Mouse (Mus musculus) stomach, embryonic 16.5 days (tissue): ENCODE measurements at regions not wholly inside any gene's neighbourhood (a gene's known extent, or its start where the extent isn't known, plus 50 kb on each side); places are given as distances from the start of the nearest gene placed in this dataset.

Source experiments
- ATAC-seq: fragments of 200-750 bp; cut with Nextera tagmentation; 2 replicates; pipeline ENCODE4 v1.8.0; 2017; ENCODE audit warnings: moderate number of reproducible peaks, moderate TSS enrichment; ENCODE audit not compliant: insufficient read depth, low FRiP score
- H3K27ac ChIP-seq: fragments of 300-500 bp; sonication (generic); 2 replicates; pipeline ENCODE4 v1.5.1; 2014; ENCODE audit warnings: low read length
- H3K27me3 ChIP-seq: fragments of 300-500 bp; sonication (generic); 2 replicates; pipeline ENCODE4 v1.6.1; 2014; ENCODE audit warnings: low read length, control low read depth, mixed read lengths; ENCODE audit not compliant: control insufficient read depth, insufficient read depth
- H3K36me3 ChIP-seq: fragments of 300-500 bp; sonication (generic); 2 replicates; pipeline ENCODE4 v1.6.1; 2014; ENCODE audit warnings: low read length; ENCODE audit not compliant: control insufficient read depth, insufficient read depth
- H3K4me1 ChIP-seq: fragments of 300-500 bp; sonication (generic); 2 replicates; pipeline ENCODE4 v1.6.1; 2014; ENCODE audit warnings: low read length, control low read depth, mixed read lengths; ENCODE audit not compliant: control insufficient read depth, insufficient read depth
- H3K4me2 ChIP-seq: fragments of 300-500 bp; sonication (generic); 2 replicates; pipeline ENCODE4 v1.6.1; 2014; ENCODE audit warnings: low read depth, low read length, mixed read lengths
- H3K4me3 ChIP-seq: fragments of 300-500 bp; sonication (generic); replicated peaks from 2 replicates; pipeline ENCODE4 v1.5.1; 2014; ENCODE audit warnings: mild to moderate bottlenecking, low read length
- H3K9ac ChIP-seq: fragments of 300-500 bp; sonication (generic); 2 replicates; pipeline ENCODE4 v1.6.1; 2014; ENCODE audit warnings: low read length
- H3K9me3 ChIP-seq: fragments of 300-500 bp; sonication (generic); replicated peaks from 2 replicates; pipeline ENCODE4 v1.6.1; 2016; ENCODE audit warnings: low read length, control low read depth; ENCODE audit not compliant: control insufficient read depth
- WGBS: fragments of 180-500 bp; shearing (Covaris S2); extraction: QIAGEN DNeasy Blood & Tissue Kit; methylation state at CpG from one replicate; pipeline ENCODE4 v1.1.7; 2014; 5-methylcytosine and 5-hydroxymethylcytosine counted together

- H3K4me1 ChIP-seq, result no peaks in the 10 kb centered on the region
- H3K27ac ChIP-seq, result no peak overlapping the region
- no peaks in the 10 kb centered on the region for H3K36me3 ChIP-seq
- no peak overlapping the region for H3K4me3 ChIP-seq
- H3K27me3 ChIP-seq, result no peaks in the 10 kb centered on the region
- H3K9ac ChIP-seq, result no peak overlapping the region
- no peak overlapping the region for H3K4me2 ChIP-seq
- 52% methylated on average over 10 of the region's 10 CpGs for WGBS
- no peaks in the 10 kb centered on the region for H3K9me3 ChIP-seq
- ATAC-seq, result no peak
Measured at GRCm38 (mm10) chr14:104326089-104326488, 141.7 kb downstream of the Pou4f1 start.

GRCm38 (mm10) chr14:104300141-104300540, 167.7 kb downstream of the Pou4f1 start:
- WGBS, result 76% methylated on average over 5 of the region's 5 CpGs
- no peak for ATAC-seq

DNA sequence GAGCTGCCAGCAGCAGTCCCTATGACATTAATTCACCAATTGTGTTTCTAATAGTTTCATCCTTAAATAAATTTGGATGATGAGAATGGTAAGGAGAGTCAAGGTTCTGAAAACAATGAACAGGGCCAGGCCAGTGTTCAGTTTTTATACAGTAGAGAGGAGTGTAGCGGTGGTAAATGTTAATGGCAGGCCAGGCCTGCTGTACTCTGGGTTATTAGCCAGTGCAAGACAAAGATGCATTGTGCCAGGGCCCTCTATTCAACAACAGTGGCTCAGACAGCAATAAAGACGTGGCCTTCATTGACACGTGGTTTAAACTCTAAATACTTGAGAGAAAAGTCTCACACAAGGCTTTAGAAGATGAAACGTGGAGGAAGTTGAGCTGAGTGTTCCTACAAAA, 169.5 kb downstream of the Pou4f1 start:
- Histone ChIP-seq H3K36me3 (no peaks in the 10 kb centered on the region), H3K27ac (no peak overlapping the region), H3K4me2 (no peak overlapping the region), H3K4me1 (no peaks in the 10 kb centered on the region), H3K4me3 (no peak overlapping the region), H3K9ac (no peak overlapping the region), H3K9me3 (no peaks in the 10 kb centered on the region), H3K27me3 (no peaks in the 10 kb centered on the region)
- WGBS, result 54% methylated on average over 4 of the region's 4 CpGs
- ATAC-seq, result no peak

More at GRCm38 (mm10) chr14:104300141-104300540, 167.7 kb downstream of the Pou4f1 start:
- no peak overlapping the region for H3K9ac ChIP-seq
- H3K36me3 ChIP-seq, result no peaks in the 10 kb centered on the region
- no peak overlapping the region for H3K27ac ChIP-seq
- no peak overlapping the region for H3K4me2 ChIP-seq
- no peaks in the 10 kb centered on the region for H3K9me3 ChIP-seq
- H3K4me1 ChIP-seq, result no peaks in the 10 kb centered on the region
- no peak overlapping the region for H3K4me3 ChIP-seq
- H3K27me3 ChIP-seq, result no peaks in the 10 kb centered on the region

- 40% methylated on average over 15 of the region's 15 CpGs for WGBS
- no peak for ATAC-seq
- H3K4me3 ChIP-seq, result no peak overlapping the region
Measured at GRCm38 (mm10) chr14:104297316-104298311, 170.2 kb downstream of the Pou4f1 start.

DNA sequence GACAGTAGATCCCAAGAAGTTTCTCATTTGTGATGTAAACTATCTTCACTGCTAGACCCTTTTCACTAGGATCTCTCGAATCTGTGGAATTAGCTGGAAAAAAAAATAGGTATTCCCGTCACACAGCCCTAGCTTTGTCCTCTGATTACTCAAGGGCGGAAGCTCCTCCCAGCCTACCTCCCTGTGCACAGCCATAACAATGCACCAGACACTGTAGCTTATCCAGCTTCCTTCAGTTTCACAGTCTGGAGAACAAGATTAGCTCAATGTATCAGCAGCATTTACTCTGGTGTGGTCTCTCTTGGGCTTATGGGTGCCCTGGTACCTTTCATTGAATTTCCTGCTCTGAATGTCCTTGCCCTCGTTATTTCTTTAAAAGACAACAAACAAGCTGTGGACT, 174.0 kb downstream of the Pou4f1 start:
- no peaks in the 10 kb centered on the region for H3K4me1 ChIP-seq
- H3K4me2 ChIP-seq, result no peak overlapping the region
- no peak overlapping the region for H3K27ac ChIP-seq
- H3K9ac ChIP-seq, result no peak overlapping the region
- H3K27me3 ChIP-seq, result no peaks in the 10 kb centered on the region
- ATAC-seq, result no peak
- H3K9me3 ChIP-seq, result no peaks in the 10 kb centered on the region
- H3K4me3 ChIP-seq, result no peak overlapping the region
- no peaks in the 10 kb centered on the region for H3K36me3 ChIP-seq
- WGBS, result 49% methylated on average over 4 of the region's 4 CpGs

More at GRCm38 (mm10) chr14:104297316-104298311, 170.2 kb downstream of the Pou4f1 start:
- Histone ChIP-seq H3K36me3 (no peaks in the 10 kb centered on the region), H3K4me2 (no peak overlapping the region), H3K9ac (no peak overlapping the region), H3K27ac (no peak overlapping the region), H3K27me3 (no peaks in the 10 kb centered on the region), H3K9me3 (no peaks in the 10 kb centered on the region), H3K4me1 (no peaks in the 10 kb centered on the region)

GRCm38 (mm10) chr14:104293147-104293546, 174.7 kb downstream of the Pou4f1 start:
- Histone ChIP-seq H3K36me3 (no peaks in the 10 kb centered on the region), H3K9ac (no peak overlapping the region), H3K4me2 (no peak overlapping the region), H3K27ac (no peak overlapping the region), H3K4me3 (no peak overlapping the region), H3K27me3 (no peaks in the 10 kb centered on the region), H3K4me1 (no peaks in the 10 kb centered on the region), H3K9me3 (no peaks in the 10 kb centered on the region)
- WGBS, result 86% methylated on average over 2 of the region's 2 CpGs
- no peak for ATAC-seq

DNA sequence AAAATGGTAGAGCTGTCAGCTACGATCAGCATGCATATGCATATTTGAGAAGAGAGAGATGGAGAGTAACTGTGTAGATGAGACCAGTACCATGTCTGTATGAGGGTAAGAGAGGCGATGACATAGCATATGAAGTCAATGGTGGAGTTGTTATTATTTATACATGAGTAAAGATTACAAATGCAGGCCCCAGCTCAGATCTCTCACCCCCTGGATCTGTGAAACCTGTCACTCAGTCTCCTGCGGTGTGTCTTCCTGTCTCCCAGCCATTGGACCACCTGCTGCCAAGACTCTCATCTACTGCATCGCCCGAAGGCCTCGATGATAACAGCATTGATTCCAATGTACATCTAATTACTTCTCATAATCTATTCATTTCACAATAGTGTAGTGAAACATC, 187.4 kb downstream of the Pou4f1 start:
- Histone ChIP-seq H3K4me3 (no peak overlapping the region), H3K4me1 (no peaks in the 10 kb centered on the region), H3K27me3 (no peaks in the 10 kb centered on the region), H3K9ac (no peak overlapping the region), H3K36me3 (no peaks in the 10 kb centered on the region), H3K9me3 (no peaks in the 10 kb centered on the region), H3K4me2 (no peak overlapping the region), H3K27ac (no peak overlapping the region)
- no peak for ATAC-seq
- WGBS, result 90% methylated on average over 6 of the region's 6 CpGs

GRCm38 (mm10) chr14:104279890-104280289, 187.9 kb downstream of the Pou4f1 start:
- no peak overlapping the region for H3K4me3 ChIP-seq
- no peak overlapping the region for H3K4me2 ChIP-seq
- no peaks in the 10 kb centered on the region for H3K9me3 ChIP-seq
- 66% methylated on average over 5 of the region's 5 CpGs for WGBS
- no peak overlapping the region for H3K9ac ChIP-seq
- ATAC-seq, result no peak
- no peaks in the 10 kb centered on the region for H3K36me3 ChIP-seq
- H3K4me1 ChIP-seq, result no peaks in the 10 kb centered on the region
- no peak overlapping the region for H3K27ac ChIP-seq
- no peaks in the 10 kb centered on the region for H3K27me3 ChIP-seq

DNA sequence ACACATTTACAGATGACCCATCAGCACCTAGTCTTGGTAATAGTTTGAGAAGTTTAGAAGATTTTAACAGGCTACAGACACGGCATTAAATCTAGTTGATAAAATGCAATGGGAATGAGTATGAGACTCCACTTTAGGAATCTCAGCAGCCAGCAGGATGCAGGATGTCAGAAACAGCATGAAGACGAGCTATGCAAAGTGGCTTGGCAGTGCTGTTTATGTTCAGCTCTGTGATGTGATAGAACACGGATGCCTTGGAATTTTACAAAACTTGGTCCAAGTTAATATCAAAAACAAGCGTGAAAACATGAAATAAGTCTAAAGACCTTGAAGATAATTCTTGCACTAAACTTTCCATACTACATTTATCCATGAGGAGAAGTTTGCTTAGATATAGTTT, 193.0 kb downstream of the Pou4f1 start:
- 70% methylated on average over 4 of the region's 4 CpGs for WGBS
- ATAC-seq, result no peak

More for the DNA sequence above, 193.0 kb downstream of the Pou4f1 start:
- Histone ChIP-seq H3K9me3 (no peaks in the 10 kb centered on the region), H3K36me3 (no peaks in the 10 kb centered on the region), H3K4me1 (no peaks in the 10 kb centered on the region), H3K4me3 (no peak overlapping the region), H3K9ac (no peak overlapping the region), H3K27me3 (no peaks in the 10 kb centered on the region), H3K27ac (no peak overlapping the region), H3K4me2 (no peak overlapping the region)
